Mouse (Mus musculus) sigmoid colon, adult 10 weeks (tissue): Measurements from ENCODE around the gene Pih1d1. TPM values are rescaled to one million over a fixed set of nuclear protein-coding genes. Genes with fewer than 3 reads are reported as not detected.

Source experiments
- polyA plus RNA-seq: library from polyadenylated mRNA; stranded (reverse); fragments of 350-450 nt; fragmentation: Illumina TruSeq; extraction: RNeasy Lipid Tissue Mini Kit (QIAGEN cat#74804); gene quantifications from one replicate; pipeline ENCODE4 v1.2.3, GENCODE M21; 2014; ENCODE audit warnings: low read depth, low replicate concordance

The Pih1d1 gene
- polyA plus RNA-seq, result 1.2 TPM

GRCm38 (mm10) chr7:45154096-45154992 is at the start of gene Pih1d1, which contains the start of gene Aldh16a1:
Gene Pih1d1 (plus strand): TSS chr7:45154303.
Gene Aldh16a1 (minus strand): TSS chr7:45154584.

GRCm38 (mm10) chr7:45124224-45125143 is 29.6 kb upstream of the Pih1d1 start, which contains the start of gene Rps11:
Gene Rps11 (minus strand): TSS chr7:45124439.

GRCm38 (mm10) chr7:45128624-45129246 is 25.4 kb upstream of the Pih1d1 start, which contains the start of gene Rpl13a:
Gene Rpl13a (minus strand): TSS chr7:45128761.

GRCm38 (mm10) chr7:45135993-45136567 is 18.0 kb upstream of the Pih1d1 start, which contains the start of the genes Gm45713 and Flt3l:
Gene Gm45713 (minus strand): TSS chr7:45136231.
Gene Flt3l (minus strand): TSS chr7:45136432.

GRCm38 (mm10) chr7:45163735-45164490 is 9.8 kb downstream of the Pih1d1 start, which contains the start of gene Slc17a7:
Gene Slc17a7 (plus strand): TSS chr7:45163949.

GRCm38 (mm10) chr7:45179469-45179868 is 25.4 kb downstream of the Pih1d1 start, which contains the start of gene Gfy:
Gene Gfy (minus strand): TSS chr7:45179569.

GRCm38 (mm10) chr7:45180896-45181477 is 26.9 kb downstream of the Pih1d1 start, which contains the start of gene Pth2:
Gene Pth2 (plus strand): TSS chr7:45180995.

GRCm38 (mm10) chr7:45204380-45205143 is 50.5 kb downstream of the Pih1d1 start, which contains the start of gene Ccdc155:
Gene Ccdc155 (minus strand): TSS chr7:45204892.

Other genes starting within 250 kb of the Pih1d1 start
- 19.4 TPM for gene Ap2a1, start 224.8 kb upstream of the Pih1d1 start, polyA plus RNA-seq
- not detected for gene Tsks, start 211.1 kb upstream of the Pih1d1 start, polyA plus RNA-seq
- gene Cpt1c, start 179.5 kb upstream of the Pih1d1 start, polyA plus RNA-seq, result 0.44 TPM
- gene Prmt1, start 167.7 kb upstream of the Pih1d1 start, polyA plus RNA-seq, result 3.3 TPM
- gene Irf3, start 156.7 kb upstream of the Pih1d1 start, polyA plus RNA-seq, result 24.0 TPM
- gene Bcl2l12, start 155.6 kb upstream of the Pih1d1 start, polyA plus RNA-seq, result 0.76 TPM
- 6.3 TPM for gene Scaf1, start 137.9 kb upstream of the Pih1d1 start, polyA plus RNA-seq
- 3.2 TPM for gene Rras, start 136.3 kb upstream of the Pih1d1 start, polyA plus RNA-seq
- 0.22 TPM for gene Prr12, start 101.4 kb upstream of the Pih1d1 start, polyA plus RNA-seq
- 6.3 TPM for gene Nosip, start 91.9 kb upstream of the Pih1d1 start, polyA plus RNA-seq
- gene Prrg2, start 91.6 kb upstream of the Pih1d1 start, polyA plus RNA-seq, result 10.9 TPM
- gene Rcn3, start 62.1 kb upstream of the Pih1d1 start, polyA plus RNA-seq, result not detected
- 8.9 TPM for gene Fcgrt, start 50.5 kb upstream of the Pih1d1 start, polyA plus RNA-seq
- gene Rps11, start 29.9 kb upstream of the Pih1d1 start, polyA plus RNA-seq, result 378 TPM
- gene Rpl13a, start 25.5 kb upstream of the Pih1d1 start, polyA plus RNA-seq, result 519 TPM
- not detected for gene Gm45713, start 18.1 kb upstream of the Pih1d1 start, polyA plus RNA-seq
- 14.4 TPM for gene Flt3l, start 17.9 kb upstream of the Pih1d1 start, polyA plus RNA-seq
- 12.3 TPM for gene Aldh16a1, start 281 bp downstream of the Pih1d1 start, polyA plus RNA-seq
- gene Slc17a7, start 9.6 kb downstream of the Pih1d1 start, polyA plus RNA-seq, result not detected
- gene Gfy, start 25.3 kb downstream of the Pih1d1 start, polyA plus RNA-seq, result not detected
- not detected for gene Pth2, start 26.7 kb downstream of the Pih1d1 start, polyA plus RNA-seq
- gene Ccdc155, start 50.6 kb downstream of the Pih1d1 start, polyA plus RNA-seq, result not detected
- not detected for gene Dkkl1, start 57.8 kb downstream of the Pih1d1 start, polyA plus RNA-seq
- 1.1 TPM for gene Tead2, start 61.5 kb downstream of the Pih1d1 start, polyA plus RNA-seq
- 3.6 TPM for gene Cd37, start 84.8 kb downstream of the Pih1d1 start, polyA plus RNA-seq
- gene Slc6a16, start 86.8 kb downstream of the Pih1d1 start, polyA plus RNA-seq, result not detected
- not detected for gene Slc6a21, start 123.2 kb downstream of the Pih1d1 start, polyA plus RNA-seq
- 8.2 TPM for gene Trpm4, start 179.5 kb downstream of the Pih1d1 start, polyA plus RNA-seq
- gene Hrc, start 181.0 kb downstream of the Pih1d1 start, polyA plus RNA-seq, result 0.28 TPM
- 0.41 TPM for gene Ppfia3, start 212.7 kb downstream of the Pih1d1 start, polyA plus RNA-seq
- gene Lin7b, start 216.3 kb downstream of the Pih1d1 start, polyA plus RNA-seq, result not detected
- gene Snrnp70, start 241.4 kb downstream of the Pih1d1 start, polyA plus RNA-seq, result 119 TPM